Comparison of ENCODE assay signal across 10 mouse cellular contexts in the genomic region with DNA sequence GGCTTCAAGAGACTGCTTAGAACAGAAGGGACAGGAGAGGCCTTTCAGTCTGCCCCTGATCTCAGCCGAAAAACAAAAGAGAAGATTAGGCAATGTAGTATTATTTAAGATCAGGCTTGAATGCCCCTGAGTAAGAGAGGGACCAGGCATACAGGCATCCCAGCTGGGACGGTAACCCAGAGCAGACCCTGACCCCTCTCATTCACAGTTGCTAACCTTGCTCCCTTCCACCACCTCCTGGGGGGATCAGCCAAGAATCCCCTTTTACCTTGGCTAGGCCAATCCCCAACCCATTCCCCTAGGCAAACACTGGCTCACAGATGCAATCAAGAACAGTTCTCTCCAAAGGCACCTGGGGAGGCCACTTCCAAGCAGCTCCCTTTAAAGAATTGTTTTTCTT. TPM values are rescaled to one million over a fixed set of nuclear protein-coding genes. Genes with fewer than 3 reads are reported as not detected.
DNase-seq lines count a peak whose midpoint lies in the region; ATAC-seq and TF ChIP-seq lines count a peak whose summit lies in the region.
"Had no signal": no experiment of that assay in that cellular context is flagged by ENCODE, and none has a peak within 500 bp of the region (broad histone marks: within the 10 kb centered on the region; RNA-seq: fewer than 3 reads in every experiment).

No protein-coding gene starts in this region.

- no peak overlapping the region for H3ac ChIP-seq in myocyte (ENCODE audit: control insufficient read depth, insufficient read length)

- no peak overlapping the region for H3K27ac ChIP-seq in liver, adult 2 months (replicated peaks; ENCODE audit: insufficient read depth, low read depth, low read length)
- H3K27ac ChIP-seq in forebrain, embryonic 10.5 days: peak overlapping the region; percentile 89
- H3K27ac ChIP-seq in hindbrain, postnatal 0 days: no peak overlapping the region

- H3K9ac ChIP-seq in liver, adult 2 months (ENCODE audit: low read depth, low read length): peak overlapping the region; percentile 18; the same call in 1 of the 2 replicates
- H3K9ac ChIP-seq in hindbrain, postnatal 0 days (replicated peaks; ENCODE audit: low read length): peak overlapping the region; percentile 28

- H3K27me3 ChIP-seq in liver, adult 2 months (ENCODE audit: control insufficient read depth, insufficient read depth, low read length): no peaks in the 10 kb centered on the region
- no peaks in the 10 kb centered on the region for H3K27me3 ChIP-seq in forebrain, embryonic 10.5 days (ENCODE audit: poor library complexity, severe bottlenecking)
- no peaks in the 10 kb centered on the region for H3K27me3 ChIP-seq in hindbrain, postnatal 0 days (ENCODE audit: insufficient read depth, low read length)
- no peaks in the 10 kb centered on the region for H3K27me3 ChIP-seq in myocyte (ENCODE audit: control insufficient read depth, insufficient read depth, insufficient read length)

- DNase-seq in liver, adult 2 months (ENCODE audit: extremely low read depth, low read depth, low spot score): no peak
- DNase-seq in liver: no peak
- no peak for DNase-seq in forebrain, embryonic 10.5 days (ENCODE audit: extremely low spot score, low spot score)
- no peak for DNase-seq in hindbrain, postnatal 0 days (ENCODE audit: low spot score)
- DNase-seq in layer of hippocampus, postnatal 10 days (ENCODE audit: low spot score in 2 of 2): no peak
- DNase-seq in adipocyte (ENCODE audit: low spot score): no peak
- DNase-seq: right cerebral cortex, adult 18-20 months had no signal

- no peak for ATAC-seq in hindbrain, postnatal 0 days
- ATAC-seq in megakaryocyte progenitor cell, adult 5-6 weeks (replicated peaks; ENCODE audit: poor library complexity): no peak

- H3K4me3 ChIP-seq in liver, adult 2 months (ENCODE audit: insufficient read depth, low read depth, low read length): no peak overlapping the region
- H3K4me3 ChIP-seq in forebrain, embryonic 10.5 days: peak overlapping the region; percentile 75
- peak overlapping the region; percentile 84 for H3K4me3 ChIP-seq in hindbrain, postnatal 0 days (ENCODE audit: low read length)
- peak overlapping the region; percentile 96 for H3K4me3 ChIP-seq in myocyte

- no peak for TF ChIP-seq CTCF in liver, adult 2 months (IDR thresholded peaks at IDR 0.05; ENCODE audit: low read depth, low read length)
- no peak for TF ChIP-seq CTCF in hindbrain, postnatal 0 days (IDR thresholded peaks at IDR 0.05; ENCODE audit: low read depth)

- no peaks in the 10 kb centered on the region; the same call in 1 of the 2 replicates for H3K79me2 ChIP-seq in liver, adult 2 months (ENCODE audit: control insufficient read depth, insufficient read depth, low read length)
- peaks cover 28% of the 10 kb centered on the region for H3K79me2 ChIP-seq in myocyte (ENCODE audit: control insufficient read depth, insufficient read depth)

- no peaks in the 10 kb centered on the region; the same call in 1 of the 2 replicates for H3K36me3 ChIP-seq in liver, adult 2 months (ENCODE audit: control insufficient read depth, insufficient read depth, low read length)
- peaks cover 33% of the 10 kb centered on the region for H3K36me3 ChIP-seq in forebrain, embryonic 10.5 days (replicated peaks)
- H3K36me3 ChIP-seq in hindbrain, postnatal 0 days (ENCODE audit: insufficient read depth, low read length): 0 out of 2 replicates have a peak, but pooled peaks cover 5% of the 10 kb centered on the region
- H3K36me3 ChIP-seq in myocyte (ENCODE audit: control insufficient read depth, insufficient read depth): peaks cover 13% of the 10 kb centered on the region

- H3K9me3 ChIP-seq in forebrain, embryonic 10.5 days: no peaks in the 10 kb centered on the region
- no peaks in the 10 kb centered on the region for H3K9me3 ChIP-seq in hindbrain, postnatal 0 days (ENCODE audit: low read length)

- 0 out of 2 replicates have a peak, but pooled peaks cover 8% of the 10 kb centered on the region for H3K4me1 ChIP-seq in liver, adult 2 months (ENCODE audit: control insufficient read depth, insufficient read depth, low read length)
- peaks cover 85% of the 10 kb centered on the region for H3K4me1 ChIP-seq in forebrain, embryonic 10.5 days
- peaks cover 28% of the 10 kb centered on the region for H3K4me1 ChIP-seq in hindbrain, postnatal 0 days (ENCODE audit: insufficient read depth, low read length)

- TF ChIP-seq POLR2A in liver, adult 2 months (IDR thresholded peaks at IDR 0.05; ENCODE audit: extremely low read depth, insufficient read depth, low read length): no peak
- TF ChIP-seq POLR2A in myocyte (IDR thresholded peaks at IDR 0.05; ENCODE audit: insufficient read length, low read depth): no peak

- 83% methylated on average over 2 of the region's 2 CpGs for WGBS in liver, adult 2 months
- WGBS in forebrain, embryonic 10.5 days: 16% methylated on average over 2 of the region's 2 CpGs
- WGBS in hindbrain, postnatal 0 days: 11% methylated on average over 2 of the region's 2 CpGs

- peak overlapping the region; percentile 80 for H3K4me2 ChIP-seq in hindbrain, postnatal 0 days (ENCODE audit: low read depth, low read length)
- peak overlapping the region; percentile 96 for H3K4me2 ChIP-seq in myocyte (ENCODE audit: low read depth)

TF ChIP-seq in myocyte, 11 proteins besides CTCF, POLR2A, EP300 and RAD21:
- no peak for TF ChIP-seq MYOG (IDR thresholded peaks at IDR 0.05; ENCODE audit: control insufficient read depth in 1 of 3, insufficient read depth in 1 of 3, insufficient read length in 2 of 3, low read depth in 2 of 3)
- TF ChIP-seq REST (IDR thresholded peaks at IDR 0.05; ENCODE audit: insufficient read depth, insufficient read length): no peak
- TF ChIP-seq TCF3 (IDR thresholded peaks at IDR 0.05; ENCODE audit: insufficient read length, low read depth): no peak
- TF ChIP-seq MAX (IDR thresholded peaks at IDR 0.05; ENCODE audit: low read depth): no peak
- TF ChIP-seq SRF (IDR thresholded peaks at IDR 0.05; ENCODE audit: control insufficient read depth, insufficient read length, low read depth): no peak
- no peak for TF ChIP-seq MYOD1 (IDR thresholded peaks at IDR 0.05; ENCODE audit: control insufficient read depth in 1 of 3, insufficient read length in 2 of 3, low read depth in 2 of 3)
- TF ChIP-seq POLR2AphosphoS2 (IDR thresholded peaks at IDR 0.05; ENCODE audit: insufficient read length, low read depth): no peak
- no peak for TF ChIP-seq E2F4 (IDR thresholded peaks at IDR 0.05; ENCODE audit: insufficient read depth)
- TF ChIP-seq CEBPB (IDR thresholded peaks at IDR 0.05; ENCODE audit: insufficient read depth, poor library complexity, severe bottlenecking): no peak
- no peak for TF ChIP-seq USF1 (IDR thresholded peaks at IDR 0.05; ENCODE audit: low read depth)
- TF ChIP-seq TCF12 (IDR thresholded peaks at IDR 0.05; ENCODE audit: insufficient read depth, poor library complexity, severe bottlenecking): no peak

RNA-seq across cellular contexts. Expression of gene Btg2, which starts 2.1 kb away (rescaled TPM):
- total RNA-seq in liver, adult 2 months (2014; rRNA removed): 7.0 and 10.1 TPM in 2 replicates
- polyA plus RNA-seq in liver, adult 2 months (2012; rRNA removed): 5.6 and 6.9 TPM in 2 replicates
- polyA plus RNA-seq in forebrain, embryonic 10.5 days (2016; fragmentation: Nextera tagmentation; extraction: Ambion mirVana): 64.6 and 68.6 TPM in 2 replicates
- total RNA-seq in hindbrain, postnatal 0 days (2014; rRNA removed): 11.2 and 26.1 TPM in 2 replicates
- 13.2 and 14.8 TPM in 2 replicates for polyA plus RNA-seq in hindbrain, postnatal 0 days (2015; fragmentation: Nextera tagmentation; extraction: Ambion mirVana)
- 13.8 TPM for polyA plus RNA-seq in myocyte (2012; fragmentation: generic; extraction: Trizol)
- 10 to 100 TPM; 13.1 to 14.3 TPM for total RNA-seq in layer of hippocampus, postnatal 10 days (2021)
- 14.2 and 22.2 TPM in 2 replicates for total RNA-seq in megakaryocyte progenitor cell, adult 5-6 weeks (2015)
- total RNA-seq in megakaryocyte progenitor cell, adult 5-6 weeks (2017): 38.7 and 47.8 TPM in 2 replicates

RNA-seq across cellular contexts. Expression of gene Chit1, which starts 34.3 kb away (rescaled TPM):
- not detected in 2 replicates for total RNA-seq in liver, adult 2 months (2014; rRNA removed)
- polyA plus RNA-seq in liver, adult 2 months (2012; rRNA removed): not detected in 2 replicates
- not detected in 2 replicates for polyA plus RNA-seq in forebrain, embryonic 10.5 days (2016; fragmentation: Nextera tagmentation; extraction: Ambion mirVana)
- 0.14 TPM in 1 of 2 replicates, not detected in the other for total RNA-seq in hindbrain, postnatal 0 days (2014; rRNA removed)
- polyA plus RNA-seq in hindbrain, postnatal 0 days (2015; fragmentation: Nextera tagmentation; extraction: Ambion mirVana): 0.46 and 0.48 TPM in 2 replicates
- polyA plus RNA-seq in myocyte (2012; fragmentation: generic; extraction: Trizol): 0.08 TPM
- under 1 TPM; 0.51 to 0.53 TPM for total RNA-seq in layer of hippocampus, postnatal 10 days (2021)
- total RNA-seq in megakaryocyte progenitor cell, adult 5-6 weeks (2015): 1.3 and 2.3 TPM in 2 replicates
- 0.74 and 1.8 TPM in 2 replicates for total RNA-seq in megakaryocyte progenitor cell, adult 5-6 weeks (2017)
- total RNA-seq: heart, adult 18-20 months had no signal

RNA-seq across cellular contexts. Expression of gene Fmod, which starts 39.7 kb away (rescaled TPM):
- 0.46 and 0.54 TPM in 2 replicates for total RNA-seq in liver, adult 2 months (2014; rRNA removed)
- 0.99 and 1.6 TPM in 2 replicates for polyA plus RNA-seq in liver, adult 2 months (2012; rRNA removed)
- polyA plus RNA-seq in forebrain, embryonic 10.5 days (2016; fragmentation: Nextera tagmentation; extraction: Ambion mirVana): 1.3 TPM in 2 replicates
- total RNA-seq in hindbrain, postnatal 0 days (2014; rRNA removed): 10.6 and 16.3 TPM in 2 replicates
- polyA plus RNA-seq in hindbrain, postnatal 0 days (2015; fragmentation: Nextera tagmentation; extraction: Ambion mirVana): 17.0 and 21.8 TPM in 2 replicates
- polyA plus RNA-seq in myocyte (2012; fragmentation: generic; extraction: Trizol): 0.23 TPM
- total RNA-seq in layer of hippocampus, postnatal 10 days (2021): 1 to 10 TPM; 5.3 to 9.5 TPM
- not detected in 2 replicates for total RNA-seq in megakaryocyte progenitor cell, adult 5-6 weeks (2015)
- not detected in 2 replicates for total RNA-seq in megakaryocyte progenitor cell, adult 5-6 weeks (2017)
